Mouse (Mus musculus): ENCODE measurements around the gene Nckap5. TPM values are rescaled to one million over a fixed set of nuclear protein-coding genes. Genes with fewer than 3 reads are reported as not detected.

Nckap5 gene
- total and polyA plus RNA-seq, 3 experiments: not detected

GRCm38 (mm10) chr1:126149966-126150365 lies 680.6 kb downstream of the Nckap5 start:
- Histone ChIP-seq H3K36me3 (ENCODE audit: control insufficient read depth in 1 of 2, insufficient read depth in 2 of 2, low read length in 2 of 2) (no peaks in the 10 kb centered on the region), H3K79me2 (ENCODE audit: control insufficient read depth, insufficient read depth, low read length, poor library complexity) (no peaks in the 10 kb centered on the region), H3K9me3 (replicated peaks; ENCODE audit: insufficient read depth, low read length) (no peaks in the 10 kb centered on the region), H3K27ac (ENCODE audit: control insufficient read depth, low read depth, low read length) (no peak overlapping the region), H3K4me3 (ENCODE audit: control insufficient read depth in 1 of 2, insufficient read depth in 1 of 2, low read depth in 2 of 2, low read length in 2 of 2) (no peak overlapping the region), H3K27me3 (ENCODE audit: control insufficient read depth in 1 of 2, insufficient read depth in 2 of 2, low read length in 2 of 2) (no peaks in the 10 kb centered on the region), H3K9ac (ENCODE audit: control insufficient read depth, low read depth, low read length, poor library complexity, severe bottlenecking) (no peak overlapping the region), H3K4me1 (ENCODE audit: control insufficient read depth in 1 of 2, insufficient read depth in 2 of 2, low read length in 2 of 2) (no peaks in the 10 kb centered on the region)
- no peak for DNase-seq (ENCODE audit: low read depth, low spot score)
- no peak for TF ChIP-seq KAT2A (conservative IDR thresholded peaks at IDR 0.05; ENCODE audit: low read depth, low read length)
- TF ChIP-seq BHLHE40 (IDR thresholded peaks at IDR 0.05; ENCODE audit: borderline replicate concordance, low read depth, low read length): no peak
- TF ChIP-seq NELFE (IDR thresholded peaks at IDR 0.05; ENCODE audit: low read depth, low read length): no peak
- no peak for TF ChIP-seq USF2 (IDR thresholded peaks at IDR 0.05; ENCODE audit: borderline replicate concordance in 1 of 2, insufficient read depth in 1 of 2, low read depth in 1 of 2, low read length in 2 of 2)

- no peak overlapping the region for H3K27ac ChIP-seq (ENCODE audit: control insufficient read depth, low read depth, low read length)
- no peaks in the 10 kb centered on the region for H3K4me1 ChIP-seq (ENCODE audit: control insufficient read depth in 1 of 2, insufficient read depth in 2 of 2, low read length in 2 of 2)
- no peak overlapping the region for H3K4me3 ChIP-seq (ENCODE audit: control insufficient read depth in 1 of 2, insufficient read depth in 1 of 2, low read depth in 2 of 2, low read length in 2 of 2)
- no peaks in the 10 kb centered on the region for H3K36me3 ChIP-seq (ENCODE audit: control insufficient read depth in 1 of 2, insufficient read depth in 2 of 2, low read length in 2 of 2)
- TF ChIP-seq CHD1 (IDR thresholded peaks at IDR 0.05; ENCODE audit: low read depth, low read length) (no peak), ELF1 (IDR thresholded peaks at IDR 0.05; ENCODE audit: low read depth, low read length) (no peak), ZC3H11A (IDR thresholded peaks at IDR 0.05; ENCODE audit: low read depth, low read length) (no peak), NELFE (IDR thresholded peaks at IDR 0.05; ENCODE audit: low read depth, low read length) (no peak), TAL1 (IDR thresholded peaks at IDR 0.05; ENCODE audit: low read length) (no peak), USF2 (IDR thresholded peaks at IDR 0.05; ENCODE audit: borderline replicate concordance in 1 of 2, insufficient read depth in 1 of 2, low read depth in 1 of 2, low read length in 2 of 2) (no peak), POLR2AphosphoS2 (IDR thresholded peaks at IDR 0.05; ENCODE audit: low read length) (no peak), ZKSCAN1 (IDR thresholded peaks at IDR 0.05; ENCODE audit: low read depth, low read length) (no peak), TCF12 (IDR thresholded peaks at IDR 0.05; ENCODE audit: low read depth, low read length) (no peak), ETS1 (IDR thresholded peaks at IDR 0.05; ENCODE audit: low read depth, low read length) (no peak), POLR2AphosphoS5 (IDR thresholded peaks at IDR 0.05; ENCODE audit: borderline replicate concordance, low read depth, low read length) (no peak), MAZ (IDR thresholded peaks at IDR 0.05; ENCODE audit: low read depth, low read length) (no peak), SMC3 (IDR thresholded peaks at IDR 0.05; ENCODE audit: low read depth, low read length) (no peak), UBTF (IDR thresholded peaks at IDR 0.05; ENCODE audit: borderline replicate concordance, insufficient read depth, low read depth, low read length) (no peak), HCFC1 (IDR thresholded peaks at IDR 0.05; ENCODE audit: low read depth, low read length) (no peak), ZNF384 (IDR thresholded peaks at IDR 0.05; ENCODE audit: low read depth, low read length) (no peak)
- no peak overlapping the region for H3K9ac ChIP-seq (ENCODE audit: control insufficient read depth, low read depth, low read length, poor library complexity, severe bottlenecking)
- H3K27me3 ChIP-seq (ENCODE audit: control insufficient read depth in 1 of 2, insufficient read depth in 2 of 2, low read length in 2 of 2): no peaks in the 10 kb centered on the region
- no peaks in the 10 kb centered on the region for H3K9me3 ChIP-seq (replicated peaks; ENCODE audit: insufficient read depth, low read length)
- H3K79me2 ChIP-seq (ENCODE audit: control insufficient read depth, insufficient read depth, low read length, poor library complexity): no peaks in the 10 kb centered on the region
- DNase-seq (ENCODE audit: low read depth, low spot score): no peak
Observed at GRCm38 (mm10) chr1:126135717-126136116, 694.9 kb downstream of the Nckap5 start.

All from MEL (cell line).